Mouse (Mus musculus): Measurements from ENCODE around the gene Dusp5. TPM values are rescaled to one million over a fixed set of nuclear protein-coding genes. Genes with fewer than 3 reads are reported as not detected.
"Not testable (repeated sequence)": the region's sequence is repeated elsewhere in the genome, so short reads cannot be mapped to it uniquely, and the experiment has no call there.

Dusp5 gene
- total RNA-seq (2021): 10 to 100 TPM in 1 of 2 experiments, 1 to 10 TPM in 1; 7.7 to 13.0 TPM

- DNase-seq (ENCODE audit: low spot score in 2 of 2): peak; percentile 94
- intact Hi-C loops (cut with DNase I): no loop called here
Measured at GRCm38 (mm10) chr19:53528752-53529454, at the start of gene Dusp5. Gene Dusp5 (plus strand): TSS chr19:53529109.

- DNase-seq (ENCODE audit: low spot score in 2 of 2): no peak
- intact Hi-C loops (cut with DNase I): no loop called here
Measured at GRCm38 (mm10) chr19:53479590-53479989, 49.3 kb upstream of the Dusp5 start.

- DNase-seq (ENCODE audit: low spot score in 2 of 2): no peak
- intact Hi-C loops (cut with DNase I): no loop called here
Measured at GRCm38 (mm10) chr19:53482093-53482492, 46.8 kb upstream of the Dusp5 start.

- DNase-seq (ENCODE audit: low spot score in 2 of 2): no peak
- intact Hi-C loops (cut with DNase I): no loop called here
Measured at GRCm38 (mm10) chr19:53482527-53482926, 46.4 kb upstream of the Dusp5 start.

GRCm38 (mm10) chr19:53483984-53484383 lies 44.9 kb upstream of the Dusp5 start:
- DNase-seq (ENCODE audit: low spot score in 2 of 2): no peak
- intact Hi-C loops (cut with DNase I): no loop called here

GRCm38 (mm10) chr19:53484918-53485317 lies 44.0 kb upstream of the Dusp5 start:
- intact Hi-C loops (cut with DNase I): no loop called here
- DNase-seq (ENCODE audit: low spot score in 2 of 2): no peak

- no peak for DNase-seq (ENCODE audit: low spot score in 2 of 2)
- intact Hi-C loops (cut with DNase I): no loop called here
Measured at GRCm38 (mm10) chr19:53489187-53489586, 39.7 kb upstream of the Dusp5 start.

GRCm38 (mm10) chr19:53489910-53490309 lies 39.0 kb upstream of the Dusp5 start:
- intact Hi-C loops (cut with DNase I): no loop called here
- DNase-seq (ENCODE audit: low spot score in 2 of 2): no peak

- intact Hi-C loops (cut with DNase I): no loop called here
- DNase-seq (ENCODE audit: low spot score in 2 of 2): no peak
Measured at GRCm38 (mm10) chr19:53490898-53491297, 38.0 kb upstream of the Dusp5 start.

- intact Hi-C loops (cut with DNase I): no loop called here
- no peak for DNase-seq (ENCODE audit: low spot score in 2 of 2)
Measured at GRCm38 (mm10) chr19:53492528-53492927, 36.4 kb upstream of the Dusp5 start.

GRCm38 (mm10) chr19:53493866-53494265 lies 35.0 kb upstream of the Dusp5 start:
- intact Hi-C loops (cut with DNase I): no loop called here
- no peak for DNase-seq (ENCODE audit: low spot score in 2 of 2)

GRCm38 (mm10) chr19:53497910-53498309 lies 31.0 kb upstream of the Dusp5 start:
- no peak for DNase-seq (ENCODE audit: low spot score in 2 of 2)
- intact Hi-C loops (cut with DNase I): no loop called here

- intact Hi-C loops (cut with DNase I): no loop called here
- DNase-seq (ENCODE audit: low spot score in 2 of 2): no peak
Measured at GRCm38 (mm10) chr19:53499049-53499448, 29.9 kb upstream of the Dusp5 start.

- intact Hi-C loops (cut with DNase I): no loop called here
- no peak for DNase-seq (ENCODE audit: low spot score in 2 of 2)
Measured at GRCm38 (mm10) chr19:53499451-53499940, 29.4 kb upstream of the Dusp5 start.

- DNase-seq (ENCODE audit: low spot score in 2 of 2): peak; percentile 52 to 62
- intact Hi-C loops (cut with DNase I): no loop called here
Measured at GRCm38 (mm10) chr19:53500298-53501006, 28.5 kb upstream of the Dusp5 start.

- not testable (repeated sequence) for DNase-seq (ENCODE audit: low spot score in 2 of 2)
Measured at GRCm38 (mm10) chr19:53501239-53501638, 27.7 kb upstream of the Dusp5 start.

GRCm38 (mm10) chr19:53501765-53502164 lies 27.1 kb upstream of the Dusp5 start:
- no peak for DNase-seq (ENCODE audit: low spot score in 2 of 2)
- intact Hi-C loops (cut with DNase I): no loop called here

More at GRCm38 (mm10) chr19:53501239-53501638, 27.7 kb upstream of the Dusp5 start:
- intact Hi-C loops (cut with DNase I): not testable (repeated sequence)

- intact Hi-C loops (cut with DNase I): no loop called here
- peak; percentile 66 to 71 for DNase-seq (ENCODE audit: low spot score in 2 of 2)
Measured at GRCm38 (mm10) chr19:53502891-53503371, 26.0 kb upstream of the Dusp5 start.

GRCm38 (mm10) chr19:53504181-53504580 lies 24.7 kb upstream of the Dusp5 start:
- no peak for DNase-seq (ENCODE audit: low spot score in 2 of 2)
- intact Hi-C loops (cut with DNase I): no loop called here

GRCm38 (mm10) chr19:53505728-53506127 lies 23.2 kb upstream of the Dusp5 start:
- intact Hi-C loops (cut with DNase I): no loop called here
- no peak for DNase-seq (ENCODE audit: low spot score in 2 of 2)

- intact Hi-C loops (cut with DNase I): no loop called here
- DNase-seq (ENCODE audit: low spot score in 2 of 2): peak in 1 of 2 experiments; percentile 60
Measured at GRCm38 (mm10) chr19:53507497-53507896, 21.4 kb upstream of the Dusp5 start.

Data from left cerebral cortex, postnatal 36 days (tissue).